Mouse (Mus musculus): ENCODE data around the gene Olfr310.

DNA sequence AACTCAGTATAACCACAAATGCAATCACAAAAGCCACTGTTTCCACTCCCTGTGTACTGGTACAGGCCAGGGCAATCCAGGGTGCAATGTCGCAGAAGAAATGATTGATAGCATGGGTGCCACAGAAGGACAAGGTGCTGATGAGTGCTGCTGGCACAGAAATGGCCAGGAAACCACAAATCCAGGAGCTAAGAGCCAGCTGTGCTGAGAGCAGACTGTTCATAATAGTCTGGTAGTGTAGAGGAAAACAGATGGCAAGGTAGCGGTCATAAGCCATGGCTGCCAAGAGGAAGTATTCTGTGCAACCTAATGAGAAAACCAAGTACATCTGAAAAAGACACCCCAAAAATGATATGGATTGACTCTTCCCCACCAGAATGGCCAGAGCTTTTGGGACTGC is 44.4 kb upstream of the Olfr310 start:
- no peak for TF ChIP-seq CTCF (IDR thresholded peaks at IDR 0.05; ENCODE audit: control insufficient read depth, insufficient read depth, insufficient read length)
- no peak for TF ChIP-seq USF1 (IDR thresholded peaks at IDR 0.05; ENCODE audit: low read depth)
- TF ChIP-seq CEBPB (IDR thresholded peaks at IDR 0.05; ENCODE audit: low read depth), result no peak
- no peak for TF ChIP-seq FOSL1 (IDR thresholded peaks at IDR 0.05; ENCODE audit: insufficient read depth, low read length, poor library complexity, severe bottlenecking)
- no peak for TF ChIP-seq MAX (IDR thresholded peaks at IDR 0.05)
- TF ChIP-seq MYOD1 (IDR thresholded peaks at IDR 0.05; ENCODE audit: control insufficient read depth, insufficient read length, low read depth), result no peak
- no peak for TF ChIP-seq MYOG (IDR thresholded peaks at IDR 0.05; ENCODE audit: control insufficient read depth, extremely low read depth, insufficient read length)

All from C2C12 (cell line).